Mouse (Mus musculus): Measurements from ENCODE around the gene Plod2. TPM values are rescaled to one million over a fixed set of nuclear protein-coding genes. Genes with fewer than 3 reads are reported as not detected.

Gene Plod2
- polyA plus RNA-seq, 1 experiment: 3.6 TPM

DNA sequence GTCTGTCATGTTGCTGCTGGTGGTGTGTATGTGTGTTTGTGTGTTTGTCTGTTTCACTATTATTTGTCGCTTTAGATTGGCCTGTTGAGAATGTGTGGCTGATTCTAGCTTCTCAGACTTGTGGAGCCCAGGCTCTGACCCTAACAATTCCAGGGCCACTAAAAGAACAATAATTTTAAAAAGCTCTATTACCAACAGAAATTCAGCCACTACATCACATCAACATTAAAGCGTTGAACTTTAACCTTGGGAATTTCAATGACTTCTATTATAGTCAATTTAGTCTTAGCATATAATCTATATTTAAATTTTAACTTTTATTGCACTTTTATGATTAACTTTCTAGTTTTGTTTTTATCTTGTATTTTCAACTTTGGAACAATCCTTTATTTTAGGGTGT is 74.4 kb downstream of the Plod2 start:
- no peak for TF ChIP-seq POLR2A (IDR thresholded peaks at IDR 0.05; ENCODE audit: control insufficient read depth, low read depth, low read length)
- no peak for TF ChIP-seq CTCF (IDR thresholded peaks at IDR 0.05; ENCODE audit: control insufficient read depth, insufficient read depth, insufficient replicate concordance, low read depth, low read length)
- Histone ChIP-seq H3K36me3 (ENCODE audit: control insufficient read depth, insufficient read depth, low read length) (no peaks in the 10 kb centered on the region), H3K27me3 (ENCODE audit: control insufficient read depth, insufficient read depth, low read length) (no peaks in the 10 kb centered on the region), H3K27ac (ENCODE audit: control insufficient read depth, insufficient read depth, low read depth, low read length) (no peak overlapping the region), H3K4me3 (ENCODE audit: control insufficient read depth, low read depth, low read length) (no peak overlapping the region), H3K4me1 (ENCODE audit: control insufficient read depth, insufficient read depth, low read length) (peaks cover 2% of the 10 kb centered on the region)

DNA sequence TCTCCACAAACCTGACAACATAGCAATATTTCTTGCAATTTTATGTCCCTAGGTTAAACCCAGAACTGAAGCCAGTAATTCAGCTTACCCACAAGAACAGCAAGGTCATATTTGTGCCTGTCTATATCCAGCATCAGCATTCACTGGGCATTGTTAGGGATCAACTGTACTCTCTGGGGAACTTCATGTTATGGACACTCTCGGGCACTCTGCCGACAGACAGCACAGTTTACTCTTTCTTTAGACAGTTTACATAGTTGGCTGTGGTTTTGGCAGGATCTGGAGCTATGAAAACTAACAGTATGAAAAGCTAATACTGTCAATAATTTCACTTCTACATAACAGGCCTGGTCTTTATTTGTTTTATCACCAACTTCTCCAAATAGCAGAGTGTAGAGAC is 75.4 kb downstream of the Plod2 start:
- Histone ChIP-seq H3K4me1 (ENCODE audit: control insufficient read depth, insufficient read depth, low read length) (peaks cover 2% of the 10 kb centered on the region), H3K4me3 (ENCODE audit: control insufficient read depth, low read depth, low read length) (no peak overlapping the region), H3K27me3 (ENCODE audit: control insufficient read depth, insufficient read depth, low read length) (no peaks in the 10 kb centered on the region), H3K36me3 (ENCODE audit: control insufficient read depth, insufficient read depth, low read length) (no peaks in the 10 kb centered on the region), H3K27ac (ENCODE audit: control insufficient read depth, insufficient read depth, low read depth, low read length) (no peak overlapping the region)
- TF ChIP-seq CTCF (IDR thresholded peaks at IDR 0.05; ENCODE audit: control insufficient read depth, insufficient read depth, insufficient replicate concordance, low read depth, low read length) (no peak), POLR2A (IDR thresholded peaks at IDR 0.05; ENCODE audit: control insufficient read depth, low read depth, low read length) (no peak)

DNA sequence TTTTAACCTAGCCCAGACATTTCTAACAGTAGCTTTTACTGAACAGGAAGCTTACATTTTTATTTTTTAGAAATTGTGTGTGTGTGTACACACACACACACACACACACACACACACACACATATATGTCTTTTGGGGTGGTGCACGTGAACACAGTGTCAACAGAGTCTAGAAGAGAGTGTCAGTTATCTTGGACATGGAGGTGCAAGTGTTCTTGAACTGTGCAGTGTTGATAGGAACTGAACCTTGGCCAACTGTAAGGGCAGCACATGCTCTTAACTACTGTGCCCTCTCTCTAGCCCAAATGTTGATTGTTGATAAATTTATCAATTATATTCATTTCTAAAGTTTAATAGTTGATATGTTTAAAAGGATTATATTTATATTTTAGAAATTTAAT is 78.1 kb downstream of the Plod2 start:
- Histone ChIP-seq H3K36me3 (ENCODE audit: control insufficient read depth, insufficient read depth, low read length) (no peaks in the 10 kb centered on the region), H3K4me3 (ENCODE audit: control insufficient read depth, low read depth, low read length) (no peak overlapping the region), H3K27ac (ENCODE audit: control insufficient read depth, insufficient read depth, low read depth, low read length) (no peak overlapping the region), H3K27me3 (ENCODE audit: control insufficient read depth, insufficient read depth, low read length) (no peaks in the 10 kb centered on the region), H3K4me1 (ENCODE audit: control insufficient read depth, insufficient read depth, low read length) (no peaks in the 10 kb centered on the region)
- TF ChIP-seq CTCF (IDR thresholded peaks at IDR 0.05; ENCODE audit: control insufficient read depth, insufficient read depth, insufficient replicate concordance, low read depth, low read length) (no peak), POLR2A (IDR thresholded peaks at IDR 0.05; ENCODE audit: control insufficient read depth, low read depth, low read length) (no peak)

DNA sequence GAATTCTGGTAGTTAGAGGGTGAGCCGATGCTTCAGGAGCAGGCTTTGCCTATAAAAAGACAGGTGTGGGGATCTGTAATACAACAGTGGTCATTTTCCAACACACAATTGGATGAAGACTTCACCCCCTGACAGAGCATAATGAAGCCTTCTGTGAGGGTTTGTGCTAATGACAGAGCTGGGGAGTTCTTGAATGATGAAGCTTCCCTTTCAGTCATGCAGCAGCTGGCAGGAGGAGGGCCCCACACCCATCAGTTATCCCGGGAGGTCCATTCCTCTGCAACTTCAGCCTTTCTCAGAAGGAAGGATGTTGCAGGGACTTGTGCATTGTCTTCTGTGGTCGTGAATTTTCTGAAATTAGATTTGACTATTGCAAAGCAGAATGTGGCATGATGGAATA is 79.2 kb downstream of the Plod2 start:
- no peaks in the 10 kb centered on the region for H3K4me1 ChIP-seq (ENCODE audit: control insufficient read depth, insufficient read depth, low read length)
- TF ChIP-seq POLR2A (IDR thresholded peaks at IDR 0.05; ENCODE audit: control insufficient read depth, low read depth, low read length) (no peak), CTCF (IDR thresholded peaks at IDR 0.05; ENCODE audit: control insufficient read depth, insufficient read depth, insufficient replicate concordance, low read depth, low read length) (no peak)

DNA sequence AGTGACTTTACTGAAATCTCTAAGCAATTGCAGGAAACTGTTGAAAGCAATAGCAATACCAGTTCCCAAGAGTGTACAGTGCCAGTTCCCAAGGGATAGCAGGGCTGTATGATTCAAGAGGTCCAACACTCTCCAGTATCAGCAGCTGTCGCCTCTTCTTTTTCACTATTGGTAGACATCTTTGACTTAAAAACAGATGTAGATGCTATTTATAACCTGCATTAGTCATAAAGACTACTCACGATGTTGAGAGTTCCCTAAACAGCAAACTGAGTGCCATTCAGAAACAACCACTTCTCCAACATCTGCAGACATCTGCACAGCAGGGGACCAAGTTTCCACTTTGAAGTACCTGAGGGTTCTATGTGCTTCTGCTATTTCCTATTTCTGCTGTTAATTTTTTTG is 79.9 kb downstream of the Plod2 start:
- H3K27me3 ChIP-seq (ENCODE audit: control insufficient read depth, insufficient read depth, low read length): no peaks in the 10 kb centered on the region
- no peak overlapping the region for H3K4me3 ChIP-seq (ENCODE audit: control insufficient read depth, low read depth, low read length)
- no peak for TF ChIP-seq CTCF (IDR thresholded peaks at IDR 0.05; ENCODE audit: control insufficient read depth, insufficient read depth, insufficient replicate concordance, low read depth, low read length)
- no peak for TF ChIP-seq POLR2A (IDR thresholded peaks at IDR 0.05; ENCODE audit: control insufficient read depth, low read depth, low read length)
- H3K4me1 ChIP-seq (ENCODE audit: control insufficient read depth, insufficient read depth, low read length): no peaks in the 10 kb centered on the region
- H3K27ac ChIP-seq (ENCODE audit: control insufficient read depth, insufficient read depth, low read depth, low read length): no peak overlapping the region
- no peaks in the 10 kb centered on the region for H3K36me3 ChIP-seq (ENCODE audit: control insufficient read depth, insufficient read depth, low read length)

More for the DNA sequence above, 79.2 kb downstream of the Plod2 start:
- H3K4me3 ChIP-seq (ENCODE audit: control insufficient read depth, low read depth, low read length): no peak overlapping the region
- H3K27ac ChIP-seq (ENCODE audit: control insufficient read depth, insufficient read depth, low read depth, low read length): no peak overlapping the region
- no peaks in the 10 kb centered on the region for H3K36me3 ChIP-seq (ENCODE audit: control insufficient read depth, insufficient read depth, low read length)
- no peaks in the 10 kb centered on the region for H3K27me3 ChIP-seq (ENCODE audit: control insufficient read depth, insufficient read depth, low read length)

DNA sequence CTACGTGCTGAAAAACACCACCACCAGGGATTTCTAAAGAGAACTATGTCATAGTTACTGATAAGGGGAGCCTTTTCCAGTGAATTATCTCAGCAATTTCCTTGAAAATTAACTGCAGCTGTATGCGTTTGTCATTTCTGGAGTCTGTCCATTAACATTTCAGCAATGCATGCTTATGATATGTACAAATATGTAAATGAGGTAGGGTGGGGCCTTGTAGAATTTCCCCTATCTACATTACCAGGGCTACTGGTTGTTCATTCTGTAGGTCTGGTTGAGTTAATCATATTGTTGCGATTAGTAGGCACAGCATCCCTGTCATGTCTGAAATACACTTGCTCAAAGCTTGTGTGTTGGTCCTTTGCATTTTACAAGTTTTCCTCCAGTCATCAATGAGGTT is 92.8 kb downstream of the Plod2 start:
- Histone ChIP-seq H3K4me3 (ENCODE audit: control insufficient read depth, low read depth, low read length) (no peak overlapping the region), H3K4me1 (ENCODE audit: control insufficient read depth, insufficient read depth, low read length) (no peaks in the 10 kb centered on the region), H3K27ac (ENCODE audit: control insufficient read depth, insufficient read depth, low read depth, low read length) (no peak overlapping the region), H3K27me3 (ENCODE audit: control insufficient read depth, insufficient read depth, low read length) (no peaks in the 10 kb centered on the region), H3K36me3 (ENCODE audit: control insufficient read depth, insufficient read depth, low read length) (no peaks in the 10 kb centered on the region)
- TF ChIP-seq CTCF (IDR thresholded peaks at IDR 0.05; ENCODE audit: control insufficient read depth, insufficient read depth, insufficient replicate concordance, low read depth, low read length) (no peak), POLR2A (IDR thresholded peaks at IDR 0.05; ENCODE audit: control insufficient read depth, low read depth, low read length) (no peak)

DNA sequence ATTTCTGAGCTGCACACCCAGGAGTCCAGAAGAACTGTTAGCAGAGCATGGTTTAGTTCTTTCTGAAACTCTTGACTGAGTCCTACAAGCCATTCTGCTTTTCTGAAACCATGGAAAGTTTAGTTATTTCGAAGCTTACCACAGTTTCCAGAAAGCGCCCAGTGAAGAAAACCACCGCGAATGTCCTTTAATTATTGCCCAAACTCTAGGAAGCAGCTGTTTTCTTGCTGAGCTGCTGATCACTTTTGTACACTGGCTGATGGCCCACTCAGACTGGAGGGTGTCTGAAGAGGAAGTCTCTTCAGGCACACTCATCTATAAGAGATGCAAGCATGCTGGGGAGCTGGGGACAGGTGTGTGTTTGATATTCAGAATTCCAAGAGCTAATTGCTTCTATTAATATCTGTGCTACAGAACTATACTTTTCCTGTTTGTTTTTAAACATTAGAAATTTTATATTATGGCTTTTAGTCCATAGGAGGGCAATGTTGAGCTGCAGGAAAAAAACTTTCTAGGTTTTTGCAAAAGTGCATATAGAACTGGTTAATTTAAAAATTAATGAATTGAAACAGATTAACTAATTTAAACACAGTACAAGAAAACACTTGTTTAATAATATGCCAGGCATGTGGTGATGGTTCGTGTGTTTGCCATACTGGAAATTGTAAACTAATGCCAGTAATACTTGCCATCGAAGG is 97.3 kb downstream of the Plod2 start:
- TF ChIP-seq POLR2A (IDR thresholded peaks at IDR 0.05; ENCODE audit: control insufficient read depth, low read depth, low read length) (no peak), CTCF (IDR thresholded peaks at IDR 0.05; ENCODE audit: control insufficient read depth, insufficient read depth, insufficient replicate concordance, low read depth, low read length) (no peak)
- H3K36me3 ChIP-seq (ENCODE audit: control insufficient read depth, insufficient read depth, low read length): no peaks in the 10 kb centered on the region
- H3K27ac ChIP-seq (ENCODE audit: control insufficient read depth, insufficient read depth, low read depth, low read length): no peak overlapping the region
- H3K27me3 ChIP-seq (ENCODE audit: control insufficient read depth, insufficient read depth, low read length): no peaks in the 10 kb centered on the region
- H3K4me1 ChIP-seq (ENCODE audit: control insufficient read depth, insufficient read depth, low read length): no peaks in the 10 kb centered on the region
- no peak overlapping the region for H3K4me3 ChIP-seq (ENCODE audit: control insufficient read depth, low read depth, low read length)

All from testis, adult 2 months (tissue).